Mouse (Mus musculus): ENCODE results near the gene Krtap4-2. TPM values are rescaled to one million over a fixed set of nuclear protein-coding genes. Genes with fewer than 3 reads are reported as not detected.
"Not testable (repeated sequence)": the region's sequence is repeated elsewhere in the genome, so short reads cannot be mapped to it uniquely, and the experiment has no call there.

The Krtap4-2 gene
- polyA plus RNA-seq, 1 experiment = not detected

DNA sequence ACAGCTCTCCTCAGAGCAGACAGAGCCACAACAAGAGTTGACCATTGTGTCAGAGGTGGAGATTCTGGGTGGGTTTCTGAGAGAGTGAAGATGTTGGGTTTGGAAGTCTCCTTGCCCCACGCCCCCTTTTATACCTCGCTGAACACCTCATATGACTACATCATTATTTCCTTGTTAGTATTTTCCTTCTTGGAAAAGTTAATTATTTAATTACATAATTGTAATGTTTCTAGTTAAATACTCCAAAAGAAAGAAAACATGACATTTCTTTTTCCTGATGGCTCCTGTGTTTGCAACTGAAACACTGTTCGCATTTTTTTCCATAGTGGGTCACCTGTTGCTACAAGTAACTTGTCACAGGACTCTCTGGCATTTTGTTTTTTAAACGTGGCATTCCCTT is 6.7 kb downstream of the Krtap4-2 start, which contains the start of gene Krtap4-1:
Krtap4-1 (minus strand) TSS at position 101 of the 400 bp plus-strand sequence.
- Histone ChIP-seq H3K4me3 (ENCODE audit: control insufficient read depth, low read depth, low read length) (no peak within 1 kb of the TSS), H3K4me1 (ENCODE audit: control insufficient read depth, insufficient read depth, low read length) (no peaks in the 10 kb centered on the region), H3K27ac (ENCODE audit: control insufficient read depth, insufficient read depth, low read depth, low read length) (no peak within 1 kb of the TSS), H3K36me3 (ENCODE audit: control insufficient read depth, insufficient read depth, low read length) (no peaks in the 10 kb centered on the region), H3K27me3 (ENCODE audit: control insufficient read depth, insufficient read depth, low read length) (no peaks in the 10 kb centered on the region)
- TF ChIP-seq CTCF (IDR thresholded peaks at IDR 0.05; ENCODE audit: control insufficient read depth, insufficient read depth, insufficient replicate concordance, low read depth, low read length) = no peak
- TF ChIP-seq POLR2A (IDR thresholded peaks at IDR 0.05; ENCODE audit: control insufficient read depth, low read depth, low read length) = no peak

GRCm38 (mm10) chr11:99620335-99620734 is 14.5 kb downstream of the Krtap4-2 start, which contains the start of gene Gm11562:
Gene Gm11562 (minus strand): TSS chr11:99620435.
- no peaks in the 10 kb centered on the region for H3K36me3 ChIP-seq (ENCODE audit: control insufficient read depth, insufficient read depth, low read length)
- H3K4me1 ChIP-seq (ENCODE audit: control insufficient read depth, insufficient read depth, low read length) = no peaks in the 10 kb centered on the region
- H3K27me3 ChIP-seq (ENCODE audit: control insufficient read depth, insufficient read depth, low read length) = no peaks in the 10 kb centered on the region
- TF ChIP-seq POLR2A (IDR thresholded peaks at IDR 0.05; ENCODE audit: control insufficient read depth, low read depth, low read length) (no peak), CTCF (IDR thresholded peaks at IDR 0.05; ENCODE audit: control insufficient read depth, insufficient read depth, insufficient replicate concordance, low read depth, low read length) (no peak)
- H3K4me3 ChIP-seq (ENCODE audit: control insufficient read depth, low read depth, low read length) = no peak within 1 kb of the TSS
- no peak within 1 kb of the TSS for H3K27ac ChIP-seq (ENCODE audit: control insufficient read depth, insufficient read depth, low read depth, low read length)

DNA sequence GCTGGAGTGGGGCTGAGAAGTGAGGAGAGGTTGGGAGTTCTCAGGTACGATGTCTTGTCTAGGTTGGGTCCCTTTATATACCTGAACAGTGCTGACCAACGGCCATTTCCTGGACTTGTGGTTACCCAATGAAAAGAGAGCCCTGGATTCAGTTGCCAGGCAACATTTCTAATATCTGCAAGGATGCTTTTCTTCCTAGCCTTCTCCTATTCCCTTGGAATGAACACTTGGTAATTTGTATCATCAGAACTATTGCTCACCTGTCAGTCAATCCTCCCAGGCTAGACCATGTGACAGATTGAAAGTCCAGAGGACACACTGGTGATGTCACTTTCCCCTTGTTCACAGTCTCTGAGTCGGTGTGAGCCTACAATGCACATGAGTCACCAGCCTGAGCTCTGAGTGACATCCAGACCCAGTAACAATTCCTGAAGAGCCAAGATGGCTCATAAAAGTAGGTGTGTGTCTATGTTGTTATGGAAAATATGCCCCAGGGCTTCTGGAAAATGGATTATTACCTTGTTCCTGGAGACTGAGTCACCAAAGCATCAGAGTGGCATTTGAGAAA is 20.0 kb downstream of the Krtap4-2 start, which contains the start of gene Krtap2-4:
Krtap2-4 (minus strand) TSS at position 51 of the 568 bp plus-strand sequence.
- Histone ChIP-seq H3K27me3 (ENCODE audit: control insufficient read depth, insufficient read depth, low read length) (no peaks in the 10 kb centered on the region), H3K4me3 (ENCODE audit: control insufficient read depth, low read depth, low read length) (no peak within 1 kb of the TSS)
- TF ChIP-seq CTCF (IDR thresholded peaks at IDR 0.05; ENCODE audit: control insufficient read depth, insufficient read depth, insufficient replicate concordance, low read depth, low read length) = no peak
- TF ChIP-seq POLR2A (IDR thresholded peaks at IDR 0.05; ENCODE audit: control insufficient read depth, low read depth, low read length) = no peak

GRCm38 (mm10) chr11:99610089-99610488 is 24.8 kb downstream of the Krtap4-2 start, which contains the start of gene Gm11937:
Gene Gm11937 (minus strand): TSS chr11:99610189.
- not testable (repeated sequence) for H3K4me3 ChIP-seq (ENCODE audit: control insufficient read depth, low read depth, low read length); H3K36me3 ChIP-seq (ENCODE audit: control insufficient read depth, insufficient read depth, low read length); H3K4me1 ChIP-seq (ENCODE audit: control insufficient read depth, insufficient read depth, low read length); H3K27me3 ChIP-seq (ENCODE audit: control insufficient read depth, insufficient read depth, low read length); H3K27ac ChIP-seq (ENCODE audit: control insufficient read depth, insufficient read depth, low read depth, low read length)

More for the DNA sequence above, 20.0 kb downstream of the Krtap4-2 start, which contains the start of gene Krtap2-4:
- Histone ChIP-seq H3K4me1 (ENCODE audit: control insufficient read depth, insufficient read depth, low read length) (no peaks in the 10 kb centered on the region), H3K27ac (ENCODE audit: control insufficient read depth, insufficient read depth, low read depth, low read length) (no peak within 1 kb of the TSS), H3K36me3 (ENCODE audit: control insufficient read depth, insufficient read depth, low read length) (no peaks in the 10 kb centered on the region)

GRCm38 (mm10) chr11:99609126-99609525 is 25.8 kb downstream of the Krtap4-2 start:
- no peaks in the 10 kb centered on the region for H3K4me1 ChIP-seq (ENCODE audit: control insufficient read depth, insufficient read depth, low read length)
- TF ChIP-seq POLR2A (IDR thresholded peaks at IDR 0.05; ENCODE audit: control insufficient read depth, low read depth, low read length) (no peak), CTCF (IDR thresholded peaks at IDR 0.05; ENCODE audit: control insufficient read depth, insufficient read depth, insufficient replicate concordance, low read depth, low read length) (no peak)
- H3K27ac ChIP-seq (ENCODE audit: control insufficient read depth, insufficient read depth, low read depth, low read length) = no peak overlapping the region
- no peaks in the 10 kb centered on the region for H3K36me3 ChIP-seq (ENCODE audit: control insufficient read depth, insufficient read depth, low read length)
- H3K27me3 ChIP-seq (ENCODE audit: control insufficient read depth, insufficient read depth, low read length) = no peaks in the 10 kb centered on the region
- no peak overlapping the region for H3K4me3 ChIP-seq (ENCODE audit: control insufficient read depth, low read depth, low read length)

- not testable (repeated sequence) for H3K4me3 ChIP-seq (ENCODE audit: control insufficient read depth, low read depth, low read length); H3K27ac ChIP-seq (ENCODE audit: control insufficient read depth, insufficient read depth, low read depth, low read length)
Measured at GRCm38 (mm10) chr11:99603208-99603607, 31.7 kb downstream of the Krtap4-2 start, which contains the start of gene Gm11938. Gene Gm11938 (minus strand): TSS chr11:99603308.

GRCm38 (mm10) chr11:99597742-99598141 is 37.1 kb downstream of the Krtap4-2 start, which contains the start of gene Krtap9-3:
Gene Krtap9-3 (minus strand): TSS chr11:99598105.
- H3K36me3 ChIP-seq (ENCODE audit: control insufficient read depth, insufficient read depth, low read length) = not testable (repeated sequence)
- peak within 1 kb of the TSS; percentile 18 for H3K4me3 ChIP-seq (ENCODE audit: control insufficient read depth, low read depth, low read length)

More at GRCm38 (mm10) chr11:99603208-99603607, 31.7 kb downstream of the Krtap4-2 start, which contains the start of gene Gm11938:
- not testable (repeated sequence) for H3K4me1 ChIP-seq (ENCODE audit: control insufficient read depth, insufficient read depth, low read length); H3K27me3 ChIP-seq (ENCODE audit: control insufficient read depth, insufficient read depth, low read length); H3K36me3 ChIP-seq (ENCODE audit: control insufficient read depth, insufficient read depth, low read length)

GRCm38 (mm10) chr11:99590981-99591380 is 43.9 kb downstream of the Krtap4-2 start, which contains the start of gene Krtap1-3:
Gene Krtap1-3 (minus strand): TSS chr11:99591339.
- 0 out of 2 replicates have a peak, but pooled peaks cover 2% of the 10 kb centered on the region for H3K4me1 ChIP-seq (ENCODE audit: control insufficient read depth, insufficient read depth, low read length)
- no peaks in the 10 kb centered on the region for H3K27me3 ChIP-seq (ENCODE audit: control insufficient read depth, insufficient read depth, low read length)
- H3K27ac ChIP-seq (ENCODE audit: control insufficient read depth, insufficient read depth, low read depth, low read length) = no peak within 1 kb of the TSS
- H3K36me3 ChIP-seq (ENCODE audit: control insufficient read depth, insufficient read depth, low read length) = no peaks in the 10 kb centered on the region
- no peak within 1 kb of the TSS for H3K4me3 ChIP-seq (ENCODE audit: control insufficient read depth, low read depth, low read length)
- TF ChIP-seq POLR2A (IDR thresholded peaks at IDR 0.05; ENCODE audit: control insufficient read depth, low read depth, low read length) = no peak
- TF ChIP-seq CTCF (IDR thresholded peaks at IDR 0.05; ENCODE audit: control insufficient read depth, insufficient read depth, insufficient replicate concordance, low read depth, low read length) = no peak

More at GRCm38 (mm10) chr11:99597742-99598141, 37.1 kb downstream of the Krtap4-2 start, which contains the start of gene Krtap9-3:
- not testable (repeated sequence) for H3K27me3 ChIP-seq (ENCODE audit: control insufficient read depth, insufficient read depth, low read length); H3K27ac ChIP-seq (ENCODE audit: control insufficient read depth, insufficient read depth, low read depth, low read length); H3K4me1 ChIP-seq (ENCODE audit: control insufficient read depth, insufficient read depth, low read length)

Measured in testis, adult 2 months (tissue).